Mouse (Mus musculus) midbrain, embryonic 11.5 days (tissue): ENCODE results near the gene Sox6. TPM values are rescaled to one million over a fixed set of nuclear protein-coding genes. Genes with fewer than 3 reads are reported as not detected.

Experiments
- ATAC-seq: fragments of 200-750 bp; cut with Nextera tagmentation; 2 replicates; pipeline ENCODE4 v1.8.0; 2017; ENCODE audit warnings: moderate TSS enrichment, moderate library complexity; ENCODE audit not compliant: low FRiP score
- DNase-seq: peaks from one replicate; pipeline ENCODE4 v3.0.0; 2015; ENCODE audit warnings: low spot score; ENCODE audit errors: missing footprints
- H3K27ac ChIP-seq: fragments of 300-500 bp; sonication (generic); 2 replicates; pipeline ENCODE4 v1.5.1; 2014; ENCODE audit warnings: low read depth, low read length
- H3K27me3 ChIP-seq: fragments of 300-500 bp; sonication (generic); 2 replicates; pipeline ENCODE4 v1.6.1; 2014; ENCODE audit warnings: mild to moderate bottlenecking, low read length, moderate library complexity, mixed read lengths; ENCODE audit not compliant: control insufficient read depth, insufficient read depth
- H3K36me3 ChIP-seq: fragments of 300-500 bp; sonication (generic); 2 replicates; pipeline ENCODE4 v1.6.1; 2014; ENCODE audit warnings: mild to moderate bottlenecking, low read length, moderate library complexity, mixed read lengths; ENCODE audit not compliant: control insufficient read depth, insufficient read depth
- H3K4me1 ChIP-seq: fragments of 300-500 bp; sonication (generic); 2 replicates; pipeline ENCODE4 v1.6.1; 2014; ENCODE audit warnings: low read length; ENCODE audit not compliant: control insufficient read depth, insufficient read depth
- H3K4me2 ChIP-seq: fragments of 300-500 bp; sonication (generic); 2 replicates; pipeline ENCODE4 v1.6.1; 2014; ENCODE audit warnings: mild to moderate bottlenecking, moderate library complexity
- H3K4me3 ChIP-seq: fragments of 300-500 bp; sonication (generic); 2 replicates; pipeline ENCODE4 v1.5.1; 2014; ENCODE audit warnings: low read depth, low read length
- H3K9ac ChIP-seq: fragments of 300-500 bp; sonication (generic); 2 replicates; pipeline ENCODE4 v1.6.1; 2014; ENCODE audit warnings: low read length
- H3K9me3 ChIP-seq: fragments of 300-500 bp; sonication (generic); 2 replicates; pipeline ENCODE4 v1.6.1; 2016; ENCODE audit warnings: low read length; ENCODE audit not compliant: control insufficient read depth
- WGBS: fragments of 180-500 bp; shearing (Covaris S2); extraction: QIAGEN DNeasy Blood & Tissue Kit; methylation state at CpG from one replicate; pipeline ENCODE4 v1.1.7; 2014; 5-methylcytosine and 5-hydroxymethylcytosine counted together
- polyA plus RNA-seq: library from polyadenylated mRNA; unstranded; fragments of >200 nt; fragmentation: Nextera tagmentation; extraction: Ambion mirVana; gene quantifications from 2 replicates; pipeline ENCODE4 v1.2.1, GENCODE M21; 2014

Gene Sox6
- polyA plus RNA-seq, 1 experiment from 2014 or later = 42.7 TPM

- no peak overlapping the region for H3K9ac ChIP-seq
- peaks cover under 1% of the 10 kb centered on the region; the same call in 1 of the 2 replicates for H3K4me1 ChIP-seq
- H3K9me3 ChIP-seq = no peaks in the 10 kb centered on the region
- no peak overlapping the region for H3K4me2 ChIP-seq
- ATAC-seq (no peak), DNase-seq (no peak)
- H3K27me3 ChIP-seq = no peaks in the 10 kb centered on the region
- H3K4me3 ChIP-seq = no peak overlapping the region
- no peaks in the 10 kb centered on the region for H3K36me3 ChIP-seq
- H3K27ac ChIP-seq = no peak overlapping the region
- 88% methylated on average over 8 of the region's 8 CpGs for WGBS
Measured at GRCm38 (mm10) chr7:115693206-115693605, 345.4 kb downstream of the Sox6 start.

GRCm38 (mm10) chr7:115691091-115691490 is 347.5 kb downstream of the Sox6 start:
- ATAC-seq (no peak), DNase-seq (peak; percentile 86)
- 50% methylated on average over 4 of the region's 4 CpGs for WGBS
- no peaks in the 10 kb centered on the region for H3K27me3 ChIP-seq
- no peak overlapping the region for H3K27ac ChIP-seq
- H3K9ac ChIP-seq = no peak overlapping the region
- H3K4me3 ChIP-seq = no peak overlapping the region
- no peak overlapping the region for H3K4me2 ChIP-seq
- no peaks in the 10 kb centered on the region for H3K9me3 ChIP-seq
- H3K36me3 ChIP-seq = no peaks in the 10 kb centered on the region
- peaks cover 6% of the 10 kb centered on the region; the same call in 1 of the 2 replicates for H3K4me1 ChIP-seq

- DNase-seq (no peak), ATAC-seq (no peak)
- Histone ChIP-seq H3K4me1 (peaks cover 6% of the 10 kb centered on the region; the same call in 1 of the 2 replicates), H3K27me3 (no peaks in the 10 kb centered on the region), H3K4me3 (no peak overlapping the region), H3K36me3 (no peaks in the 10 kb centered on the region), H3K4me2 (no peak overlapping the region), H3K9ac (no peak overlapping the region), H3K9me3 (no peaks in the 10 kb centered on the region), H3K27ac (no peak overlapping the region)
- 92% methylated on average over 6 of the region's 6 CpGs for WGBS
Measured at GRCm38 (mm10) chr7:115686687-115687086, 351.9 kb downstream of the Sox6 start.

GRCm38 (mm10) chr7:115684142-115684541 is 354.5 kb downstream of the Sox6 start:
- no peak for DNase-seq

GRCm38 (mm10) chr7:115671749-115672148 is 366.8 kb downstream of the Sox6 start:
- H3K9me3 ChIP-seq = no peaks in the 10 kb centered on the region
- H3K4me3 ChIP-seq = no peak overlapping the region
- 86% methylated on average over 2 of the region's 2 CpGs for WGBS
- H3K4me2 ChIP-seq = no peak overlapping the region
- no peak overlapping the region for H3K9ac ChIP-seq
- no peak overlapping the region for H3K27ac ChIP-seq
- H3K4me1 ChIP-seq = peaks cover 20% of the 10 kb centered on the region
- no peaks in the 10 kb centered on the region for H3K27me3 ChIP-seq
- no peak for DNase-seq
- no peak for ATAC-seq
- no peaks in the 10 kb centered on the region for H3K36me3 ChIP-seq

More at GRCm38 (mm10) chr7:115684142-115684541, 354.5 kb downstream of the Sox6 start:
- H3K4me3 ChIP-seq = no peak overlapping the region
- ATAC-seq = no peak
- no peak overlapping the region for H3K4me2 ChIP-seq
- no peaks in the 10 kb centered on the region for H3K27me3 ChIP-seq
- WGBS = 96% methylated on average over 3 of the region's 3 CpGs
- no peak overlapping the region for H3K9ac ChIP-seq
- no peaks in the 10 kb centered on the region for H3K36me3 ChIP-seq
- H3K9me3 ChIP-seq = no peaks in the 10 kb centered on the region
- H3K27ac ChIP-seq = no peak overlapping the region
- H3K4me1 ChIP-seq = peaks cover 6% of the 10 kb centered on the region; the same call in 1 of the 2 replicates

- Histone ChIP-seq H3K27ac (no peak overlapping the region), H3K4me3 (no peak overlapping the region), H3K9ac (no peak overlapping the region), H3K4me1 (peaks cover 23% of the 10 kb centered on the region), H3K27me3 (no peaks in the 10 kb centered on the region), H3K36me3 (no peaks in the 10 kb centered on the region), H3K9me3 (no peaks in the 10 kb centered on the region), H3K4me2 (no peak overlapping the region)
- 88% methylated on average over 4 of the region's 4 CpGs for WGBS
- no peak for DNase-seq
- no peak for ATAC-seq
Measured at GRCm38 (mm10) chr7:115671272-115671671, 367.3 kb downstream of the Sox6 start.

- Histone ChIP-seq H3K9ac (no peak overlapping the region), H3K4me1 (peaks cover 23% of the 10 kb centered on the region), H3K27ac (no peak overlapping the region), H3K36me3 (no peaks in the 10 kb centered on the region), H3K4me3 (no peak overlapping the region), H3K27me3 (no peaks in the 10 kb centered on the region), H3K9me3 (no peaks in the 10 kb centered on the region), H3K4me2 (no peak overlapping the region)
- DNase-seq (no peak), ATAC-seq (peak; percentile 24; the same call in 1 of the 2 replicates)
- WGBS = 54% methylated on average over 6 of the region's 6 CpGs
Measured at GRCm38 (mm10) chr7:115669207-115670004, 369.2 kb downstream of the Sox6 start.

- peaks cover 25% of the 10 kb centered on the region for H3K4me1 ChIP-seq
- H3K36me3 ChIP-seq = no peaks in the 10 kb centered on the region
- no peaks in the 10 kb centered on the region for H3K27me3 ChIP-seq
- no peak for ATAC-seq
- H3K4me2 ChIP-seq = peak overlapping the region; percentile 42
- peak overlapping the region; percentile 30; the same call in 1 of the 2 replicates for H3K27ac ChIP-seq
- WGBS = 25% methylated on average over 18 of the region's 18 CpGs
- peak overlapping the region; percentile 47 for H3K9ac ChIP-seq
- DNase-seq = peak; percentile 88
- H3K9me3 ChIP-seq = no peaks in the 10 kb centered on the region
- peak overlapping the region; percentile 13; the same call in 1 of the 2 replicates for H3K4me3 ChIP-seq
Measured at GRCm38 (mm10) chr7:115666686-115667382, 371.8 kb downstream of the Sox6 start.

- H3K4me1 ChIP-seq = peaks cover 22% of the 10 kb centered on the region
- 57% methylated on average over 6 of the region's 6 CpGs for WGBS
- no peaks in the 10 kb centered on the region for H3K36me3 ChIP-seq
- H3K4me2 ChIP-seq = no peak overlapping the region
- ATAC-seq (no peak), DNase-seq (no peak)
- no peaks in the 10 kb centered on the region for H3K27me3 ChIP-seq
- H3K9me3 ChIP-seq = no peaks in the 10 kb centered on the region
- no peak overlapping the region for H3K9ac ChIP-seq
- no peak overlapping the region for H3K4me3 ChIP-seq
- no peak overlapping the region for H3K27ac ChIP-seq
Measured at GRCm38 (mm10) chr7:115663399-115663798, 375.2 kb downstream of the Sox6 start.
